Mouse (Mus musculus) C2C12 (cell line): Measurements from ENCODE around the gene Lsamp.

ENCODE experiments used
- CEBPB ChIP-seq: IDR thresholded peaks from one replicate; pipeline ENCODE4 v1.6.1; 2011; ENCODE audit warnings: low read depth, mild to moderate bottlenecking, control low read depth, moderate library complexity
- CTCF ChIP-seq: IDR thresholded peaks from one replicate; pipeline ENCODE4 v1.5.1; 2011; ENCODE audit not compliant: control insufficient read depth, insufficient read depth, insufficient read length
- MAX ChIP-seq: IDR thresholded peaks from one replicate; pipeline ENCODE4 v1.6.1; 2011; ENCODE audit warnings: mild to moderate bottlenecking, control low read depth
- MYOD1 ChIP-seq: IDR thresholded peaks from one replicate; pipeline ENCODE4 v1.6.1; 2011; ENCODE audit warnings: low read depth; ENCODE audit not compliant: control insufficient read depth, insufficient read length
- MYOG ChIP-seq: IDR thresholded peaks from one replicate; pipeline ENCODE4 v1.6.1; 2011; ENCODE audit not compliant: control insufficient read depth, insufficient read length; ENCODE audit errors: extremely low read depth
- USF1 ChIP-seq: IDR thresholded peaks from one replicate; pipeline ENCODE4 v1.6.1; 2011; ENCODE audit warnings: low read depth, mild to moderate bottlenecking, control low read depth, moderate library complexity

GRCm38 (mm10) chr16:42189431-42190081 is 2205.4 kb downstream of the Lsamp start:
- TF ChIP-seq CTCF: no peak
- no peak for TF ChIP-seq CEBPB
- no peak for TF ChIP-seq MAX
- TF ChIP-seq MYOG: no peak
- TF ChIP-seq USF1: no peak
- no peak for TF ChIP-seq MYOD1
